Mouse (Mus musculus) CH12.LX (cell line): ENCODE results near the gene Nudt22.

ENCODE experiments used
- MAZ ChIP-seq: IDR thresholded peaks from 2 replicates; pipeline ENCODE4 v1.6.1; 2012; ENCODE audit warnings: low read depth, mild to moderate bottlenecking, inconsistent platforms, low read length, improper control_type of control experiment, moderate library complexity
- MEF2A ChIP-seq: IDR thresholded peaks from 2 replicates; pipeline ENCODE4 v1.6.1; 2014; ENCODE audit warnings: low read depth, mild to moderate bottlenecking, inconsistent platforms, low read length, improper control_type of control experiment, borderline replicate concordance

DNA sequence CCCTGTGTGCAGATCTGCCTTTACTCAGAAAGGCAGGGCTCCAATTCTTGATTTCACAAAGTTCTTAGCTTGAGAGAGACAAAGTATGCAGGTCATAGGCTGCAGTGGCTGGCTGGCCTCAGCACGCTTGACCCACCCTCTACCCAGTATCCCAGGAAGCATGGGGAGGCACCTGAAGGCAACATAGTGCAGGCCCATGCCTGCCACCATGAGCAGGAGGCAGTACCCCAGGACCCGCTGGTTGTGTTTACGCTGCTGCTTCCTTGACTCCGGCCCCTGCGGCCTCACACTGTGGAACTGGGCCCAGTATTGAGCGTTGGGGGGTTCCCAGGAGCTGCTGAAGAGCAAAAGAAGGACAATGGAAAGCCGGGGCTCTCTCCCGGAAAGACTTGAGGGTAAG is 6.7 kb downstream of the Nudt22 start:
- no peak for TF ChIP-seq MEF2A
- TF ChIP-seq MAZ = no peak
